Mouse (Mus musculus) limb, embryonic 12.5 days (tissue): ENCODE measurements at regions not wholly inside any gene's neighbourhood (a gene's known extent, or its start where the extent isn't known, plus 50 kb on each side); places are given as distances from the start of the nearest gene placed in this dataset.

ENCODE experiments used
- ATAC-seq: fragments of 200-750 bp; cut with Nextera tagmentation; 2 replicates; pipeline ENCODE4 v1.8.0; 2017; ENCODE audit warnings: low read depth, moderate TSS enrichment; ENCODE audit not compliant: insufficient number of reproducible peaks, insufficient read depth, low FRiP score, low TSS enrichment
- H3K27ac ChIP-seq: fragments of 300-500 bp; sonication (generic); 2 replicates; pipeline ENCODE4 v1.5.1; 2016; ENCODE audit warnings: mild to moderate bottlenecking, moderate library complexity
- H3K27me3 ChIP-seq: fragments of 300-500 bp; sonication (generic); 2 replicates; pipeline ENCODE4 v1.6.1; 2016; ENCODE audit warnings: mild to moderate bottlenecking, moderate library complexity
- H3K36me3 ChIP-seq: fragments of 300-500 bp; sonication (generic); 2 replicates; pipeline ENCODE4 v1.6.1; 2016; ENCODE audit warnings: mild to moderate bottlenecking, moderate library complexity
- H3K4me1 ChIP-seq: fragments of 300-500 bp; sonication (generic); replicated peaks from 2 replicates; pipeline ENCODE4 v1.6.1; 2016
- H3K4me2 ChIP-seq: fragments of 300-500 bp; sonication (generic); 2 replicates; pipeline ENCODE4 v1.6.1; 2016; ENCODE audit warnings: mild to moderate bottlenecking, moderate library complexity
- H3K4me3 ChIP-seq: fragments of 300-500 bp; sonication (generic); replicated peaks from 2 replicates; pipeline ENCODE4 v1.5.1; 2016; ENCODE audit warnings: mild to moderate bottlenecking
- H3K9ac ChIP-seq: fragments of 300-500 bp; sonication (generic); replicated peaks from 2 replicates; pipeline ENCODE4 v1.6.1; 2016; ENCODE audit warnings: mild to moderate bottlenecking, moderate library complexity
- H3K9me3 ChIP-seq: fragments of 300-500 bp; sonication (generic); 2 replicates; pipeline ENCODE4 v1.6.1; 2016; ENCODE audit warnings: mild to moderate bottlenecking, moderate library complexity
- WGBS: fragments of 180-500 bp; shearing (Covaris S2); methylation state at CpG from one replicate; pipeline ENCODE4 v1.1.7; 2016; 5-methylcytosine and 5-hydroxymethylcytosine counted together

- Histone ChIP-seq H3K27ac (no peak overlapping the region), H3K9me3 (no peaks in the 10 kb centered on the region), H3K4me2 (no peak overlapping the region), H3K36me3 (no peaks in the 10 kb centered on the region), H3K27me3 (no peaks in the 10 kb centered on the region), H3K9ac (no peak overlapping the region), H3K4me3 (no peak overlapping the region), H3K4me1 (no peaks in the 10 kb centered on the region)
- WGBS = 89% methylated on average over 4 of the region's 4 CpGs
- ATAC-seq = no peak
These were observed 526.9 kb downstream of the Zpld1 start for GRCm38 (mm10) chr16:54770871-54771270.

DNA sequence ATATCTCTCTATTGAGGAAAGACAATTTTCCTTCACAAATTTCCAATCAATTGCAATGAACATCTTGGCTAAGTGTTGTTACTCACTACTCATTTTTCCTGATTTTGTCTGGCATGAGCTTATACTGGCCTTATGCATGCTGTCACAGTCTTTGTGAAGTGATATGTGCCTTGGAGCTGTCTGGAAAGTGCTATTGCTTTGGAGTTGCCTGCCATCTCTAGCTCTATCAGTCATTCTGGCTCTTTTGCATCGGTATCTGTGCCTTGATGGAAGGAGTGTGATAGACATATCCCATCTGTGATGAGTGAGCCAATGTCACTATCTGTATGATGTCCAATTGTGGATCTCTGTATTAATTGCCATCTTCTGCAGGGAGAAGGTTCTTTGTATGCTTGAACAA, 553.6 kb downstream of the Zpld1 start:
- WGBS = 74% methylated on average over 1 of the region's 1 CpGs
- Histone ChIP-seq H3K36me3 (no peaks in the 10 kb centered on the region), H3K4me1 (no peaks in the 10 kb centered on the region), H3K4me2 (no peak overlapping the region), H3K9me3 (no peaks in the 10 kb centered on the region), H3K27ac (no peak overlapping the region), H3K9ac (no peak overlapping the region), H3K27me3 (no peaks in the 10 kb centered on the region), H3K4me3 (no peak overlapping the region)
- ATAC-seq = no peak

GRCm38 (mm10) chr16:54733516-54733915, 564.3 kb downstream of the Zpld1 start:
- Histone ChIP-seq H3K9ac (no peak overlapping the region), H3K27ac (no peak overlapping the region), H3K36me3 (no peaks in the 10 kb centered on the region), H3K27me3 (no peaks in the 10 kb centered on the region), H3K9me3 (no peaks in the 10 kb centered on the region), H3K4me3 (no peak overlapping the region), H3K4me1 (no peaks in the 10 kb centered on the region), H3K4me2 (no peak overlapping the region)
- 63% methylated on average over 2 of the region's 2 CpGs for WGBS
- ATAC-seq = no peak

- H3K27ac ChIP-seq = no peak overlapping the region
- H3K4me3 ChIP-seq = no peak overlapping the region
- no peaks in the 10 kb centered on the region for H3K9me3 ChIP-seq
- H3K4me2 ChIP-seq = no peak overlapping the region
- no peak overlapping the region for H3K9ac ChIP-seq
- H3K27me3 ChIP-seq = no peaks in the 10 kb centered on the region
- no peaks in the 10 kb centered on the region for H3K36me3 ChIP-seq
- H3K4me1 ChIP-seq = no peaks in the 10 kb centered on the region
- 87% methylated on average over 3 of the region's 3 CpGs for WGBS
- no peak for ATAC-seq
These were observed 589.9 kb downstream of the Zpld1 start for GRCm38 (mm10) chr16:54707880-54708279.

GRCm38 (mm10) chr16:54682815-54683214, 615.0 kb downstream of the Zpld1 start:
- Histone ChIP-seq H3K36me3 (no peaks in the 10 kb centered on the region), H3K9ac (no peak overlapping the region), H3K27ac (no peak overlapping the region), H3K27me3 (no peaks in the 10 kb centered on the region), H3K4me2 (no peak overlapping the region), H3K4me3 (no peak overlapping the region), H3K9me3 (no peaks in the 10 kb centered on the region), H3K4me1 (no peaks in the 10 kb centered on the region; the same call in 1 of the 2 replicates)
- ATAC-seq = no peak
- 39% methylated on average over 4 of the region's 4 CpGs for WGBS

DNA sequence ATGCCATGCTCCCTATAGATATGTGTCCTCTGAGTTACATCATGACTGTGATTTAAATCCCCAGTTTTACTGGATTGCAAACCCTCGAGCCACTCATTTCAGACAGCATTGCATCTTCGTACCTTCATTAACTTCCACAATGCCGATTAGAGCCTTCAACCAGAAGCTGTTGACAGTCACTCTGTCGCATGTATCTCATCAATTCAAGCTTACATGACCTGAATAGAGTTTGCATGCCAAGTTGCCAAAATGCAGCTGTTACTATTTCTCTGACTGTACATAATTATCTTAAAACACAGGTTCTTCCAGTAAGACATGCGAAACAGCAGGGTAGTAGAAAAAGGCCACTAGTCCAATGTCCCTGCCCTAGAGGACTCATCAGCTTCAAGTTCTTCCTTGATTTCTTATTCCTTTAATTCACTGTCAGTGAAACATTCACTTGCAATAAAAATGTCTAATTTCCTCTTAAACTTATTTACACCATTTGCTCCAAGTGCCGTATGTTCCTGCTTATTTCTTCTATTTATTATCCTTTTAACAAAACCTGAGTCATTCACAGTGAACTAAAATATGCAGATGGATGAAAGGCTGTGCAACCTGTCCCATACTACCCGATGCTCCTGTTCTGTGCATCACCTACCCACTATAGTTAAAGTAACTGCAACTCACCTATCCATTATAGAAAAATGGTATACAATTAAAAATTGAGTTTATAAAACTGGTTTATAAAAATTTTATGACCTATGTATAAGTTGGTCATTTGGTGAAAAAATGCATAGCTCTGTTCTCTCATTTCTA, 648.9 kb downstream of the Zpld1 start:
- no peak overlapping the region for H3K9ac ChIP-seq
- H3K4me3 ChIP-seq = no peak overlapping the region
- no peaks in the 10 kb centered on the region for H3K4me1 ChIP-seq
- no peaks in the 10 kb centered on the region for H3K9me3 ChIP-seq
- H3K36me3 ChIP-seq = no peaks in the 10 kb centered on the region
- ATAC-seq = no peak
- no peak overlapping the region for H3K27ac ChIP-seq
- no peak overlapping the region for H3K4me2 ChIP-seq
- no peaks in the 10 kb centered on the region for H3K27me3 ChIP-seq
- 76% methylated on average over 7 of the region's 7 CpGs for WGBS

GRCm38 (mm10) chr16:54647821-54648220, 650.0 kb downstream of the Zpld1 start:
- no peak overlapping the region for H3K4me3 ChIP-seq
- H3K9ac ChIP-seq = no peak overlapping the region
- WGBS = 85% methylated on average over 2 of the region's 2 CpGs
- no peaks in the 10 kb centered on the region for H3K27me3 ChIP-seq
- H3K36me3 ChIP-seq = no peaks in the 10 kb centered on the region
- no peak for ATAC-seq
- H3K4me2 ChIP-seq = no peak overlapping the region
- no peak overlapping the region for H3K27ac ChIP-seq
- no peaks in the 10 kb centered on the region for H3K9me3 ChIP-seq
- no peaks in the 10 kb centered on the region for H3K4me1 ChIP-seq

DNA sequence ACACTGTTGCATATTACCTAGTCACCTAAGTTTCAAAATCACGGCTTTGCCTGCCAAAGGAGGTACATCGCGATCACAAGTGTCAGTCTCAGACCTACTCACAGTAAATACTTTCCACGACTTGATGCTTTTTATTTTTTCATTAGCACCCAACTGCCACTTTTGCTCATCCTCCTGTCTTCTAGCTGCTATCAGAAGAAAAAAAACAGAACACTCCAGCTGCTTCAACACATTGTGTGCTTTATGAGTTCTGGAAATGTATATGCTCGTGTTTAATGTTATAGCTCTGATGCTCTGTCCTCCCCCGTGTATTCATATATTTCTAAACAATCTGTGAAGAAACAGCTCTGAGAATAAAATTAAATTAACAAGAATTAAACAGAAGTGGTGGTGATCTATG, 651.5 kb downstream of the Zpld1 start:
- WGBS = 83% methylated on average over 6 of the region's 6 CpGs
- no peak for ATAC-seq
- no peaks in the 10 kb centered on the region for H3K9me3 ChIP-seq
- H3K27me3 ChIP-seq = no peaks in the 10 kb centered on the region
- no peaks in the 10 kb centered on the region for H3K4me1 ChIP-seq
- no peaks in the 10 kb centered on the region for H3K36me3 ChIP-seq
- H3K4me3 ChIP-seq = no peak overlapping the region
- no peak overlapping the region for H3K27ac ChIP-seq
- no peak overlapping the region for H3K9ac ChIP-seq
- no peak overlapping the region for H3K4me2 ChIP-seq

DNA sequence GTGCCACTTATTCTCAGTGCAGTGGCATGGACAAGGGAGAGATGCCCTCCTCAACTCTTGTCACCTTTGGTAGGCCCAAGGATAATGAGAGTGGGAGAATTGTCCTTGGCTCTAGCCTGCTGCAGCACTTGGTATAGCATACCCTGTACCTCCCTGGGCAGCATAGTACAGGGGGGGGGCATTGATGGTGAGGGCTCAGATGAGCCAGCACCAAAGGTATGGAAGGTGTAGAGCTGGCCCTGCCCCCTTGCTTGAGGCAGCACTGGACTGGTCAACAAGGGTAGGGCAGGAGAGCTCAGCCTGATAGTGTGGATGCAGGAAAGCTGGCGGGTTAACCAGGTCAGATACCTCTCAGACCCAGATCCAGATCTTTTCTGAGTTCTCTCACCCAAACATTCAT, 668.6 kb downstream of the Zpld1 start:
- H3K9ac ChIP-seq = no peak overlapping the region
- no peak overlapping the region for H3K27ac ChIP-seq
- H3K4me2 ChIP-seq = no peak overlapping the region
- 0 out of 2 replicates have a peak, but pooled peaks have one; percentile 52 for ATAC-seq
- no peaks in the 10 kb centered on the region for H3K27me3 ChIP-seq
- WGBS = 88% methylated on average over 1 of the region's 1 CpGs
- no peaks in the 10 kb centered on the region for H3K9me3 ChIP-seq
- no peaks in the 10 kb centered on the region for H3K36me3 ChIP-seq
- H3K4me1 ChIP-seq = no peaks in the 10 kb centered on the region
- no peak overlapping the region for H3K4me3 ChIP-seq

GRCm38 (mm10) chr16:54592643-54593042, 705.1 kb downstream of the Zpld1 start:
- no peaks in the 10 kb centered on the region for H3K4me1 ChIP-seq
- no peaks in the 10 kb centered on the region for H3K9me3 ChIP-seq
- no peak overlapping the region for H3K27ac ChIP-seq
- no peak overlapping the region for H3K4me2 ChIP-seq
- no peak for ATAC-seq
- no peaks in the 10 kb centered on the region for H3K27me3 ChIP-seq
- WGBS = 76% methylated on average over 2 of the region's 2 CpGs
- no peak overlapping the region for H3K4me3 ChIP-seq
- no peaks in the 10 kb centered on the region for H3K36me3 ChIP-seq
- H3K9ac ChIP-seq = no peak overlapping the region
